Mouse (Mus musculus) megakaryocyte, adult 5-6 weeks (primary cell): ENCODE measurements around the gene Cyp2s1. TPM values are rescaled to one million over a fixed set of nuclear protein-coding genes. Genes with fewer than 3 reads are reported as not detected.
"Not testable (repeated sequence)": the region's sequence is repeated elsewhere in the genome, so short reads cannot be mapped to it uniquely, and the experiment has no call there.

Source experiments
- ATAC-seq: 2 replicates; pipeline ENCODE4 v1.8.0; 2016; ENCODE audit warnings: mild to moderate bottlenecking, inconsistent platforms; ENCODE audit not compliant: poor library complexity, severe bottlenecking
- total RNA-seq, 2 experiments: library from RNA; stranded (forward) in 1 of 2; stranded (reverse) in 1 of 2; fragments of 153-499, 151-499 nt in 1 of 2; fragments of 221-1000, 200-1000 nt in 1 of 2; gene quantifications; 2 replicates each; pipeline versions ENCODE4 v1.2.3 to v1.2.4; 2015 to 2017

The Cyp2s1 gene
- total RNA-seq, 2 experiments from 2014 or later: not detected

GRCm38 (mm10) chr7:25812195-25812594, 4.5 kb downstream of the Cyp2s1 start:
- no peak for ATAC-seq

GRCm38 (mm10) chr7:25811716-25812115, 5.0 kb downstream of the Cyp2s1 start:
- no peak for ATAC-seq

GRCm38 (mm10) chr7:25805631-25806343, 10.9 kb downstream of the Cyp2s1 start:
- peak; percentile 71 for ATAC-seq

- ATAC-seq: no peak
These were observed 11.9 kb downstream of the Cyp2s1 start for GRCm38 (mm10) chr7:25804792-25805191.

- ATAC-seq: no peak
These were observed 13.3 kb downstream of the Cyp2s1 start for GRCm38 (mm10) chr7:25803460-25803859.

GRCm38 (mm10) chr7:25802241-25803125, 14.2 kb downstream of the Cyp2s1 start:
- ATAC-seq: no peak

- ATAC-seq: no peak
These were observed 15.7 kb downstream of the Cyp2s1 start for GRCm38 (mm10) chr7:25801031-25801430.

- no peak for ATAC-seq
These were observed 17.3 kb downstream of the Cyp2s1 start for GRCm38 (mm10) chr7:25799369-25799768.

- ATAC-seq: no peak
These were observed 18.2 kb downstream of the Cyp2s1 start for GRCm38 (mm10) chr7:25798540-25798939.

GRCm38 (mm10) chr7:25794775-25795174, 21.9 kb downstream of the Cyp2s1 start:
- peak; percentile 52; the same call in 1 of the 2 replicates for ATAC-seq

- no peak for ATAC-seq
These were observed 23.0 kb downstream of the Cyp2s1 start for GRCm38 (mm10) chr7:25793679-25794078.

GRCm38 (mm10) chr7:25792966-25793365, 23.7 kb downstream of the Cyp2s1 start:
- ATAC-seq: not testable (repeated sequence)

GRCm38 (mm10) chr7:25790615-25791014, 26.1 kb downstream of the Cyp2s1 start:
- ATAC-seq: peak; percentile 57

- no peak for ATAC-seq
These were observed 27.6 kb downstream of the Cyp2s1 start for GRCm38 (mm10) chr7:25789129-25789440.

- 0 out of 2 replicates have a peak, but pooled peaks have one; percentile 29 for ATAC-seq
These were observed 28.2 kb downstream of the Cyp2s1 start, which contains the start of gene Axl for GRCm38 (mm10) chr7:25788220-25789128. Axl (minus strand) TSS chr7:25788705.

GRCm38 (mm10) chr7:25787456-25788219, 29.1 kb downstream of the Cyp2s1 start:
- no peak for ATAC-seq

GRCm38 (mm10) chr7:25786974-25787373, 29.7 kb downstream of the Cyp2s1 start:
- ATAC-seq: no peak

GRCm38 (mm10) chr7:25785752-25786151, 31.0 kb downstream of the Cyp2s1 start:
- no peak for ATAC-seq

GRCm38 (mm10) chr7:25784808-25785207, 31.9 kb downstream of the Cyp2s1 start:
- no peak for ATAC-seq

GRCm38 (mm10) chr7:25783746-25784145, 33.0 kb downstream of the Cyp2s1 start:
- no peak for ATAC-seq
